Mouse (Mus musculus) MEL-GATA-1-ER (cell line): ENCODE data around the gene Map3k7cl.

Source experiments
- DNase-seq: peaks from one replicate; pipeline ENCODE4 v3.0.0-alpha.2; 2012; ENCODE audit warnings: low read depth; ENCODE audit errors: extremely low read depth

The Map3k7cl gene

GRCm38 (mm10) chr16:87635213-87635755, 82.2 kb downstream of the Map3k7cl start:
- DNase-seq: no peak

GRCm38 (mm10) chr16:87635841-87636240, 82.7 kb downstream of the Map3k7cl start:
- DNase-seq: no peak

- no peak for DNase-seq
Observed at GRCm38 (mm10) chr16:87638098-87638497, 85.0 kb downstream of the Map3k7cl start.

- no peak for DNase-seq
Observed at GRCm38 (mm10) chr16:87642234-87642633, 89.1 kb downstream of the Map3k7cl start.

GRCm38 (mm10) chr16:87644111-87644770, 91.1 kb downstream of the Map3k7cl start:
- DNase-seq: no peak
